Mouse (Mus musculus): ENCODE data around the gene Zbtb20. TPM values are rescaled to one million over a fixed set of nuclear protein-coding genes. Genes with fewer than 3 reads are reported as not detected.

Gene Zbtb20
- polyA plus RNA-seq, 1 experiment = 72.7 TPM

GRCm38 (mm10) chr16:43333265-43333664, 457.6 kb downstream of the Zbtb20 start:
- TF ChIP-seq CTCF (IDR thresholded peaks at IDR 0.05; ENCODE audit: insufficient read depth, low read depth, low read length) (no peak), POLR2A (IDR thresholded peaks at IDR 0.05; ENCODE audit: insufficient read depth, low read depth, low read length) (no peak)
- 65% methylated on average over 1 of the region's 1 CpGs for WGBS
- H3K4me3 ChIP-seq (ENCODE audit: insufficient read depth, low read depth, low read length) = no peak overlapping the region
- H3K4me1 ChIP-seq (ENCODE audit: control insufficient read depth, insufficient read depth, low read length) = no peaks in the 10 kb centered on the region
- H3K27ac ChIP-seq (ENCODE audit: insufficient read depth, low read depth, low read length) = no peak overlapping the region

GRCm38 (mm10) chr16:43334411-43335150, 458.9 kb downstream of the Zbtb20 start:
- Histone ChIP-seq H3K4me3 (ENCODE audit: insufficient read depth, low read depth, low read length) (no peak overlapping the region), H3K27ac (ENCODE audit: insufficient read depth, low read depth, low read length) (0 out of 2 replicates have a peak overlapping the region, but pooled peaks have one; percentile 57), H3K4me1 (ENCODE audit: control insufficient read depth, insufficient read depth, low read length) (no peaks in the 10 kb centered on the region)
- TF ChIP-seq CTCF (IDR thresholded peaks at IDR 0.05; ENCODE audit: insufficient read depth, low read depth, low read length) = no peak
- TF ChIP-seq POLR2A (IDR thresholded peaks at IDR 0.05; ENCODE audit: insufficient read depth, low read depth, low read length) = no peak
- 32% methylated on average over 11 of the region's 11 CpGs for WGBS

GRCm38 (mm10) chr16:43335151-43335823, 459.6 kb downstream of the Zbtb20 start:
- Histone ChIP-seq H3K27ac (ENCODE audit: insufficient read depth, low read depth, low read length) (0 out of 2 replicates have a peak overlapping the region, but pooled peaks have one; percentile 57), H3K4me1 (ENCODE audit: control insufficient read depth, insufficient read depth, low read length) (no peaks in the 10 kb centered on the region), H3K4me3 (ENCODE audit: insufficient read depth, low read depth, low read length) (no peak overlapping the region)
- no peak for TF ChIP-seq POLR2A (IDR thresholded peaks at IDR 0.05; ENCODE audit: insufficient read depth, low read depth, low read length)
- TF ChIP-seq CTCF (IDR thresholded peaks at IDR 0.05; ENCODE audit: insufficient read depth, low read depth, low read length) = no peak
- 46% methylated on average over 8 of the region's 8 CpGs for WGBS

GRCm38 (mm10) chr16:43335824-43336215, 460.1 kb downstream of the Zbtb20 start:
- no peaks in the 10 kb centered on the region for H3K4me1 ChIP-seq (ENCODE audit: control insufficient read depth, insufficient read depth, low read length)
- 88% methylated on average over 4 of the region's 4 CpGs for WGBS
- H3K27ac ChIP-seq (ENCODE audit: insufficient read depth, low read depth, low read length) = no peak overlapping the region
- no peak for TF ChIP-seq POLR2A (IDR thresholded peaks at IDR 0.05; ENCODE audit: insufficient read depth, low read depth, low read length)
- TF ChIP-seq CTCF (IDR thresholded peaks at IDR 0.05; ENCODE audit: insufficient read depth, low read depth, low read length) = no peak
- no peak overlapping the region for H3K4me3 ChIP-seq (ENCODE audit: insufficient read depth, low read depth, low read length)

DNA sequence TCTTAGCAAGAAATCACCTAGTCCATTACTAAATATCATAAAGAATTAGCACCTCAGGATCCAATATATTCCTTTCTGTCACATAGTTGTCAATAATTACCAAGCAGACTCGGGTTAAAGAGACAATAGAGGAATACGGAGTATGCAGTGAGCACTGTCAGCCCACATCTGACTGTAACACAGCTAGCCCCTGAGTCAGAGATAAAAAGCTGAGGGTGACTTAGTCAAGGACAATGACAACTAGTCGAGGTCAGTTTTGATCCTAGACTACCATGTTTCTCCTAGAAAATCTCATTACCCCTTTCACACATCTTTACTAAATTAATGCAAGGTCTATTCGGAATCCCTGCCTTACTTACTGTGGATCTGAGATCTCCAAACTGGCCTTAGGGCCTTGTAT, 465.0 kb downstream of the Zbtb20 start:
- 79% methylated on average over 4 of the region's 4 CpGs for WGBS
- H3K4me1 ChIP-seq (ENCODE audit: control insufficient read depth, insufficient read depth, low read length) = no peaks in the 10 kb centered on the region
- TF ChIP-seq POLR2A (IDR thresholded peaks at IDR 0.05; ENCODE audit: insufficient read depth, low read depth, low read length) = no peak
- TF ChIP-seq CTCF (IDR thresholded peaks at IDR 0.05; ENCODE audit: insufficient read depth, low read depth, low read length) = no peak

DNA sequence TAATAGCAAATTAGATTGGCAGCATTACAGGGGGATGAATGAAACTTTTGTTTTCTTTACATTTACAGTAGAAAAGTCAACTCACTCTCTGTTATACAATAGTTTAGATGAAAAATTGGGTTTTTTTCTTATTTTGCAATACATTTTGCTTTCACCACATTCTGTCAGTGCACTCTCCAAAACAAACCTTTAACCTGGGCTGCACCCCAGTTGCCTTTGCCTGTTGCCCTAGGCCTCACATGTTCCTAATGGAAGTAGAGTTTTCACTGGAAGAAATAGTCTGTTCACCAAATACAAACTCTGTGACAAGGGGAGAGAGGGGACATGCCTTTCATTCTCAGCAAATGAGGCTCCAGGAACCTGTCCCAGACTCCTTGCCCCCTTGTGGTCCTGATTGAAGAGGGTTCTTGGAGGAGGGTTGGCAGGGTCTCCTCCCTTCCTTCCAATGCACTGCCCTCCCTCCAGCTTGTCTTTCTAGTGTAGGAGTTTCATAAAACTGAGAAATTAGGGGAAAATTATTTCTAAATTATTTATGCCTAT, 466.3 kb downstream of the Zbtb20 start:
- H3K4me3 ChIP-seq (ENCODE audit: insufficient read depth, low read depth, low read length) = no peak overlapping the region
- H3K4me1 ChIP-seq (ENCODE audit: control insufficient read depth, insufficient read depth, low read length) = no peaks in the 10 kb centered on the region
- no peak overlapping the region for H3K27ac ChIP-seq (ENCODE audit: insufficient read depth, low read depth, low read length)
- no peak for TF ChIP-seq POLR2A (IDR thresholded peaks at IDR 0.05; ENCODE audit: insufficient read depth, low read depth, low read length)
- TF ChIP-seq CTCF (IDR thresholded peaks at IDR 0.05; ENCODE audit: insufficient read depth, low read depth, low read length) = no peak

More for the DNA sequence above, 465.0 kb downstream of the Zbtb20 start:
- no peak overlapping the region for H3K27ac ChIP-seq (ENCODE audit: insufficient read depth, low read depth, low read length)
- H3K4me3 ChIP-seq (ENCODE audit: insufficient read depth, low read depth, low read length) = no peak overlapping the region

- no peaks in the 10 kb centered on the region for H3K4me1 ChIP-seq (ENCODE audit: control insufficient read depth, insufficient read depth, low read length)
- no peak for TF ChIP-seq POLR2A (IDR thresholded peaks at IDR 0.05; ENCODE audit: insufficient read depth, low read depth, low read length)
- TF ChIP-seq CTCF (IDR thresholded peaks at IDR 0.05; ENCODE audit: insufficient read depth, low read depth, low read length) = no peak
- no peak overlapping the region for H3K27ac ChIP-seq (ENCODE audit: insufficient read depth, low read depth, low read length)
- H3K4me3 ChIP-seq (ENCODE audit: insufficient read depth, low read depth, low read length) = no peak overlapping the region
These were observed 470.4 kb downstream of the Zbtb20 start for GRCm38 (mm10) chr16:43346094-43346493.

DNA sequence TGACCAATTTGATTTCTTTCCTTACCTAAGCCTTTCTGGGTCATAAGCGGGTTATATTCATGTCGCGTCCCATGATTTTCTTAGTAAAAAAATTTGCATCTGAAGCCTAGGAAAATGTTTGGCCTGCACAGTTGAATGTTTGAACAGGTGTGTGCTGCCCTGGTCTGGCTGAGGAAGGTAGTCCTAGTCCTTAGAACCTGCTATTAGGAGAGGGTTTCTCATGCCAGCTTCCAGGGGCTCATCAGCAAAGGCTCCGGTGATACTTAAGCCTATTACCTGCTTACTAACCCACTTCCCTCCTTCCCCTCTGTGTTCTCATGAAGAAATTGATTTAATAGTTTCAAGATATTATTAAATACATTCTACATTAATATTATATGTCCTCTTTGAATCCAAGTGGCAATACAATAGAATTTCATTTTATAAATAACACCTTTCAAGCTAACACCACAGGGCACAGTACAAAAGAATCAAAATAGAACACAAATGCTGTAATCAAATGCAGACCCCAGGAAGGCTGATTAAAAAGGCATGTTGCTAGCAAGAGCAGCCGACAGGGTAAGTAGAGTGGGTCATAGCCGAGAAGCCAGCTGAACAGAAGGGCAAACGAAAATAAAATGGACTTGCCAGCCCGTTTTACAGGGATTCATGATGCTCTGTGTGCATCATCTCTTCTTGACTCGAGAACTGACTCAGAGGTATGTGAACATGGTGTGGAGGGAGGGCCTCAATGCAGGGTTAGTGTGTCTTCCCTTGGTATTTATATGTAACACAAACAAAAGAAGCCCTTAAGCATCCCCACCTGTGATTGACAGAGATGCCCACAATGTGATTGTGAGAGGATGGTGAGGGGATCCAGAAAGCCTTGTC, 480.3 kb downstream of the Zbtb20 start:
- Histone ChIP-seq H3K27ac (ENCODE audit: insufficient read depth, low read depth, low read length) (no peak overlapping the region), H3K4me1 (ENCODE audit: control insufficient read depth, insufficient read depth, low read length) (no peaks in the 10 kb centered on the region), H3K4me3 (ENCODE audit: insufficient read depth, low read depth, low read length) (no peak overlapping the region)
- no peak for TF ChIP-seq CTCF (IDR thresholded peaks at IDR 0.05; ENCODE audit: insufficient read depth, low read depth, low read length)
- WGBS = 70% methylated on average over 9 of the region's 9 CpGs

Data from olfactory bulb, adult 2 months (tissue).